In genomic region chr13:42379675-42380074, GRCm38 (mm10) we compare ENCODE assay signal across 22 mouse cellular contexts.
DNase-seq lines count a peak whose midpoint lies in the region; ATAC-seq lines count a peak whose summit lies in the region.
"Had no signal": no experiment of that assay in that cellular context is flagged by ENCODE, and none has a peak within 500 bp of the region (broad histone marks: within the 10 kb centered on the region; RNA-seq: fewer than 3 reads in every experiment).

No protein-coding gene starts in this region.

- no peak overlapping the region for H3K9ac ChIP-seq in embryonic facial prominence, embryonic 14.5 days (ENCODE audit: low read depth, low read length)
- no peak overlapping the region for H3K9ac ChIP-seq in heart, embryonic 11.5 days (ENCODE audit: low read depth, low read length)
- H3K9ac ChIP-seq: embryonic facial prominence, embryonic 13.5 days; forebrain, embryonic 13.5 days; forebrain, postnatal 0 days; heart, embryonic 15.5 days; hindbrain, embryonic 12.5 days had no signal

- no peak overlapping the region for H3K4me2 ChIP-seq in embryonic facial prominence, embryonic 14.5 days (ENCODE audit: low read depth, low read length)
- H3K4me2 ChIP-seq in heart, embryonic 11.5 days = no peak overlapping the region
- H3K4me2 ChIP-seq: embryonic facial prominence, embryonic 13.5 days; forebrain, embryonic 13.5 days; heart, embryonic 15.5 days; hindbrain, embryonic 12.5 days had no signal

- no peak for ATAC-seq in embryonic facial prominence, embryonic 14.5 days (ENCODE audit: low read depth)
- no peak for ATAC-seq in heart, embryonic 11.5 days (replicated peaks; ENCODE audit: insufficient number of reproducible peaks, low FRiP score, low TSS enrichment)
- ATAC-seq: forebrain, embryonic 13.5 days; forebrain, postnatal 0 days; hindbrain, embryonic 16.5 days; inflammation-experienced regulatory T-cells, adult 6 months; intestine, postnatal 0 days had no signal

- H3K9me3 ChIP-seq in embryonic facial prominence, embryonic 14.5 days (ENCODE audit: control insufficient read depth, low read length) = no peaks in the 10 kb centered on the region
- no peaks in the 10 kb centered on the region for H3K9me3 ChIP-seq in embryonic facial prominence, embryonic 10.5 days
- H3K9me3 ChIP-seq in heart, embryonic 11.5 days (replicated peaks; ENCODE audit: control insufficient read depth, low read length) = no peaks in the 10 kb centered on the region
- H3K9me3 ChIP-seq: embryonic facial prominence, embryonic 13.5 days; forebrain, embryonic 13.5 days; heart, embryonic 10.5 days; heart, embryonic 15.5 days; hindbrain, embryonic 12.5 days had no signal

- DNase-seq in embryonic facial prominence, embryonic 14.5 days (ENCODE audit: low spot score) = peak; percentile 35
- no peak for DNase-seq in embryonic facial prominence, embryonic 10.5 days (ENCODE audit: low spot score)
- DNase-seq in heart, adult 11 months = peak; percentile 75
- DNase-seq in 3T3-L1 (ENCODE audit: low read depth, low spot score) = peak; percentile 42
- DNase-seq in skeletal muscle tissue, adult 2 months (ENCODE audit: low read depth, low spot score) = peak; percentile 36
- no peak for DNase-seq in ovary, postnatal 36 days (ENCODE audit: low spot score)
- DNase-seq: adrenal gland, adult 2 months; adrenal gland, postnatal 25 days; cerebellum, adult 18-20 months; cerebellum, postnatal 10 days; forebrain, postnatal 0 days; kidney, adult 8-10 months had no signal

- no peak overlapping the region for H3K4me3 ChIP-seq in embryonic facial prominence, embryonic 14.5 days (ENCODE audit: low read depth, low read length)
- no peak overlapping the region for H3K4me3 ChIP-seq in embryonic facial prominence, embryonic 10.5 days
- no peak overlapping the region for H3K4me3 ChIP-seq in heart, embryonic 11.5 days (ENCODE audit: low read depth, low read length)
- H3K4me3 ChIP-seq: embryonic facial prominence, embryonic 13.5 days; forebrain, embryonic 13.5 days; heart, embryonic 10.5 days; heart, embryonic 15.5 days; hindbrain, embryonic 12.5 days had no signal

- H3K36me3 ChIP-seq in embryonic facial prominence, embryonic 14.5 days (ENCODE audit: control insufficient read depth, insufficient read depth, low read length) = no peaks in the 10 kb centered on the region
- no peaks in the 10 kb centered on the region for H3K36me3 ChIP-seq in embryonic facial prominence, embryonic 10.5 days (replicated peaks)
- H3K36me3 ChIP-seq in heart, embryonic 11.5 days (ENCODE audit: control insufficient read depth, insufficient read depth, low read length) = no peaks in the 10 kb centered on the region
- H3K36me3 ChIP-seq: embryonic facial prominence, embryonic 13.5 days; heart, embryonic 10.5 days; heart, embryonic 15.5 days; hindbrain, embryonic 12.5 days had no signal

- H3K27me3 ChIP-seq in embryonic facial prominence, embryonic 14.5 days (replicated peaks; ENCODE audit: control insufficient read depth, insufficient read depth, low read length) = no peaks in the 10 kb centered on the region
- H3K27me3 ChIP-seq in embryonic facial prominence, embryonic 10.5 days (replicated peaks; ENCODE audit: low read depth, poor library complexity, severe bottlenecking) = no peaks in the 10 kb centered on the region
- H3K27me3 ChIP-seq in heart, embryonic 11.5 days (ENCODE audit: control insufficient read depth, insufficient read depth, low read length) = no peaks in the 10 kb centered on the region
- H3K27me3 ChIP-seq: CH12.LX; embryonic facial prominence, embryonic 13.5 days; forebrain, embryonic 13.5 days; heart, embryonic 15.5 days; hindbrain, embryonic 12.5 days had no signal

- no peak overlapping the region for H3K27ac ChIP-seq in embryonic facial prominence, embryonic 14.5 days (replicated peaks; ENCODE audit: low read depth, low read length)
- no peak overlapping the region for H3K27ac ChIP-seq in embryonic facial prominence, embryonic 10.5 days (replicated peaks)
- H3K27ac ChIP-seq in heart, embryonic 11.5 days (ENCODE audit: low read depth, low read length) = no peak overlapping the region
- H3K27ac ChIP-seq: embryonic facial prominence, embryonic 13.5 days; forebrain, embryonic 13.5 days; heart, embryonic 10.5 days; heart, embryonic 15.5 days; hindbrain, embryonic 12.5 days had no signal

- no peaks in the 10 kb centered on the region for H3K4me1 ChIP-seq in embryonic facial prominence, embryonic 14.5 days (ENCODE audit: control insufficient read depth, insufficient read depth, low read length)
- no peaks in the 10 kb centered on the region for H3K4me1 ChIP-seq in embryonic facial prominence, embryonic 10.5 days
- H3K4me1 ChIP-seq in heart, embryonic 11.5 days (ENCODE audit: control insufficient read depth, insufficient read depth, low read length) = no peaks in the 10 kb centered on the region
- H3K4me1 ChIP-seq: embryonic facial prominence, embryonic 13.5 days; forebrain, embryonic 13.5 days; heart, embryonic 10.5 days; heart, embryonic 15.5 days; hindbrain, embryonic 12.5 days had no signal

- WGBS in embryonic facial prominence, embryonic 14.5 days = 57% methylated on average over 6 of the region's 6 CpGs
- 72% methylated on average over 6 of the region's 6 CpGs for WGBS in embryonic facial prominence, embryonic 10.5 days
- 64% methylated on average over 6 of the region's 6 CpGs for WGBS in heart, embryonic 11.5 days (ENCODE audit: insufficient replicate concordance)

Comparison
In these comparisons a context has a peak if more than half of its experiments do, and no peak if none do; other contexts are left out.
1. DNase-seq: peak in embryonic facial prominence, embryonic 14.5 days (single experiment), heart, adult 11 months (single experiment), 3T3-L1 (single experiment) and skeletal muscle tissue, adult 2 months (single experiment); none in embryonic facial prominence, embryonic 10.5 days (single experiment) and ovary, postnatal 36 days (single experiment).